Mouse (Mus musculus) heart, adult 2 months (tissue): ENCODE results near the gene Tsc22d4. TPM values are rescaled to one million over a fixed set of nuclear protein-coding genes. Genes with fewer than 3 reads are reported as not detected.
A peak's percentile ranks its signal among the peaks of the same experiment; 100 is the strongest.

Experiments used
- DNase-seq, 2 experiments: peaks; one replicate each; pipeline ENCODE4 v3.0.0; 2021
- H3K27ac ChIP-seq: fragments of 200-600 bp; 2 replicates; pipeline ENCODE4 v1.8.1; 2022
- H3K27me3 ChIP-seq: fragments of 200-500 bp; 2 replicates; pipeline ENCODE4 v1.6.1; 2012; ENCODE audit warnings: mild to moderate bottlenecking, low read length, inconsistent platforms, mixed read lengths; ENCODE audit not compliant: control insufficient read depth, insufficient read depth
- H3K36me3 ChIP-seq: fragments of 200-500 bp; 2 replicates; pipeline ENCODE4 v1.6.1; 2012; ENCODE audit warnings: low read length, inconsistent platforms; ENCODE audit not compliant: control insufficient read depth, insufficient read depth
- H3K4me1 ChIP-seq: fragments of 200-500 bp; 2 replicates; pipeline ENCODE4 v1.6.1; 2011; ENCODE audit warnings: low read length; ENCODE audit not compliant: control insufficient read depth, insufficient read depth
- H3K4me3 ChIP-seq: fragments of 200-600 bp; 2 replicates; pipeline ENCODE4 v1.8.1; 2022
- H3K79me2 ChIP-seq: fragments of 200-500 bp; replicated peaks from 2 replicates; pipeline ENCODE4 v1.6.1; 2012; ENCODE audit warnings: mild to moderate bottlenecking, inconsistent platforms, low read length, moderate library complexity, mixed read lengths; ENCODE audit not compliant: control insufficient read depth, insufficient read depth
- H3K9ac ChIP-seq: fragments of 200-500 bp; 2 replicates; pipeline ENCODE4 v1.6.1; 2012; ENCODE audit warnings: low read depth, mild to moderate bottlenecking, control low read depth, inconsistent platforms, low read length, mixed read lengths
- CTCF ChIP-seq: fragments of 200-600 bp; IDR thresholded peaks from 2 replicates; pipeline ENCODE4 v1.8.1; 2022; ENCODE audit warnings: antibody characterized with exemption, mild to moderate bottlenecking, moderate library complexity
- EP300 ChIP-seq: fragments of 200-500 bp; IDR thresholded peaks from 2 replicates; pipeline ENCODE4 v1.6.1; 2011; ENCODE audit warnings: low read depth, low read length, control low read depth; ENCODE audit not compliant: insufficient read depth
- POLR2A ChIP-seq: fragments of 200-500 bp; IDR thresholded peaks from 2 replicates; pipeline ENCODE4 v1.6.1; 2011; ENCODE audit warnings: mild to moderate bottlenecking, low read depth, low read length, control low read depth; ENCODE audit not compliant: insufficient read depth
- WGBS: fragments of 180-500 bp; shearing (Covaris S2); methylation state at CpG from one replicate; pipeline ENCODE4 v1.1.7; 2018; 5-methylcytosine and 5-hydroxymethylcytosine counted together
- intact Hi-C: fragments of 180-260 bp; cut with DNase I; formaldehyde crosslinking; loops from one replicate; pipeline ENCODE4 v1.15.1; 2025
- long read RNA-seq: library from polyadenylated mRNA; stranded (forward); transcript quantifications from one replicate; pipeline ENCODE4 v2.0.0, GENCODE M21; 2021
- polyA plus RNA-seq: library from polyadenylated mRNA; depleted of rRNA; stranded (reverse); fragments of >200 nt; gene quantifications from 2 replicates; pipeline ENCODE4 v1.2.3, GENCODE M21; 2012; rRNA removed
- total RNA-seq, 2 experiments: library from RNA; stranded (reverse); gene quantifications; 2 replicates each; pipeline ENCODE4 v1.2.3; 2021

Tsc22d4 gene
- 100 to 1,000 TPM; 254 to 258 TPM for total RNA-seq
- polyA plus RNA-seq, result 223 and 251 TPM in 2 replicates
- long read RNA-seq, transcript Tsc22d4-205 (3 exons, 790 nt), result minor isoform, 13 of 257 reads
- long read RNA-seq, transcript Tsc22d4-202 (5 exons, 3,983 nt), result major isoform, 163 of 257 reads
- long read RNA-seq, partial matches to known transcripts, result 38 of 257 reads
- long read RNA-seq, other reads (novel, unspliced or antisense), result 36 of 257 reads

DNA sequence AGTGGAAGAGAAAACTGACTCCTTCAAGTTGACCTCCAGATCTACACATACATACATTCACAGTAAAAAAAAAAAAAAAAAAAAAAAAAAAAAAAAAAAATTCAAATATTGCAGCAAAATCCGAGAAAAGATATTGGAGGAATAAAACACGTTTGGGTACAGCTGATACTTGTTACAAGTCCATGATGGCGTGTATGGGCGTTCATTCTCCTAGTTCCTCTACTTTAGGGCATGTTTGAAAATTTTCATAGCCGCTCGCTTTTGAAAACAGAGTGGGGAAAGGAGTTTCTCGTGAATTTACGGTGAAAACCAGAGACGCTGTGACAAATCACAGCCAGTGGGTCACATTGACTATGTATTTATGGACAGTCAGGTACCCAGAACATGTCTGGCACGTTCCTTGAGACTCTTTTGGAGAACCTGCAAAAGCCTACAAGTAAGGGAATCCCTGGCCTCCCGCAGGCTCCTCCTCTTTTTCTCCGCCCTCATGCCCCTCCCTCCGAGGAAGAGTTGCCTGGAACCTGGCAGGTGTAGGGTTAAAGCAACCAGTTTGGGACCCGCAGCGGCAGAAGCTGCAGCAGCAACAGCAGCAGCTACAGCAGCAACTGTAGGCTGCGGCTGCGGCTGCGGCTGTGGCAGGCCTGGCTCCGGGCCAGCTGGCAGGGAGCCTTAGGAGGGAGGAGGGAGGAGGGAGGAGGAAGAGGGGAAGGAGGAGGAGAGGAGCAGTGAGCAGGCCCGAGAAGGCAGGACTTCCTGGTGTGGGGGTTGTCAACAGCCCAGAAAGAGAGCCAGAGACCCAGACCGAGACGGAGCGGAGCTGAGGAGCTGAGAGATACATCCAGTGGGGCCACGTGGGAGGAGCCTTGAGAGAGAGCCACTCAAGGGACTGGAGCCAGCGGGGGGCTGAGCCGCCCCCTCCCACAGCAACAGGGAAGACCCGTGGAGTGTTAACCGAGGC is at the start of gene Tsc22d4:
TSS of gene Tsc22d4 (plus strand) at position 517 of the 958 bp plus-strand sequence.
- Histone ChIP-seq H3K36me3 (peaks cover 2% of the 10 kb centered on the region; the same call in 1 of the 2 replicates), H3K4me1 (peaks cover 6% of the 10 kb centered on the region), H3K4me3 (peak within 1 kb of the TSS; percentile 59), H3K27ac (peak within 1 kb of the TSS; percentile 99), H3K27me3 (no peaks in the 10 kb centered on the region), H3K9ac (peak within 1 kb of the TSS; percentile 87), H3K79me2 (no peaks in the 10 kb centered on the region)
- TF ChIP-seq POLR2A (peak; percentile 98), CTCF (no peak), EP300 (peak; percentile 94)
- WGBS, result 3% methylated on average over 28 of the region's 28 CpGs
- intact Hi-C loops, result loop anchor here (5.0 kb wide), 2 partner anchors 213 to 233 kb away; partner anchors contain the start of genes Epo and Gnb2
- DNase-seq, result peak; percentile 93 to 97

DNA sequence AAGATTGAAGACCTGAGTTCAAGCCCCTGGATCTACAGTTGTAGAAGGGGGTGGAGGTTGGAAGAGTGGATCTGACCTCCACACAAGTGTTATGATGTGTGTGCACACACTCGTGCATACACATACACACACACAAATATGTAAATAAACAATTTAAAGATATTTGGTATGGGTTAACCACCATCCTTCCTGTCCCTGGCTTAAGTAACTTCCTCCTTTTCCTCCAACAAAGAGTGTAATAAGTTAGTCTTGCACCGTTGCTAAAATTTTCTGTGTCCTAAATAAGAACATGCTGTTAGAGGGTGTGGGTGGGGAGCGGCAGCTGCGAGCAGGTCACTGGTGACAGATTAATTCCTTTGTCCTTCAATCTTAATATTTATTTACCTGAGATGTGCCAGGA is 49.6 kb upstream of the Tsc22d4 start:
- TF ChIP-seq POLR2A (no peak), CTCF (no peak)
- Histone ChIP-seq H3K27ac (no peak overlapping the region), H3K79me2 (no peaks in the 10 kb centered on the region), H3K27me3 (no peaks in the 10 kb centered on the region), H3K4me3 (no peak overlapping the region), H3K9ac (no peak overlapping the region), H3K36me3 (no peaks in the 10 kb centered on the region), H3K4me1 (no peaks in the 10 kb centered on the region)
- no peak for DNase-seq
- 56% methylated on average over 4 of the region's 4 CpGs for WGBS
- intact Hi-C loops, result no loop called here

DNA sequence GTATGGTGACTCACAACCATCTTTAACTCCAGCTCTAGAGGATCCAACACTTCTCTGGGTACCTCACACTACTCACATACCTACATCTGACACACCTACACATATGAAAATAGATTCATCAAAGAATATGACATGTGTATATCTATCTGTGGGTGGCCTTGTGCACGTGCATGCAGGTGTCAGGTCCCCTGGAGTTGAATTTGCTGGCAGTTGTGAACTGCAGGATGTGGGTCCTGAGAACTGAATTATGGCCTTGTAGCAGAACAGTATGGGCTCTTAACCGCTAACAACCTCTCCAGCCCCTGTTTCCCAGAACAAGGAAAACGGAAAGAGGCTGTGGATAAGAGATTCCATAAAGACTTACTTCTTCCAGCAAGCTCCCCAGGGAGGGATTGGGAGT is 46.5 kb upstream of the Tsc22d4 start:
- Histone ChIP-seq H3K79me2 (no peaks in the 10 kb centered on the region), H3K36me3 (no peaks in the 10 kb centered on the region), H3K4me1 (no peaks in the 10 kb centered on the region), H3K4me3 (no peak overlapping the region), H3K27me3 (no peaks in the 10 kb centered on the region), H3K9ac (no peak overlapping the region), H3K27ac (no peak overlapping the region)
- intact Hi-C loops, result no loop called here
- 45% methylated on average over 3 of the region's 3 CpGs for WGBS
- TF ChIP-seq EP300 (no peak), POLR2A (no peak), CTCF (no peak)
- DNase-seq, result no peak

DNA sequence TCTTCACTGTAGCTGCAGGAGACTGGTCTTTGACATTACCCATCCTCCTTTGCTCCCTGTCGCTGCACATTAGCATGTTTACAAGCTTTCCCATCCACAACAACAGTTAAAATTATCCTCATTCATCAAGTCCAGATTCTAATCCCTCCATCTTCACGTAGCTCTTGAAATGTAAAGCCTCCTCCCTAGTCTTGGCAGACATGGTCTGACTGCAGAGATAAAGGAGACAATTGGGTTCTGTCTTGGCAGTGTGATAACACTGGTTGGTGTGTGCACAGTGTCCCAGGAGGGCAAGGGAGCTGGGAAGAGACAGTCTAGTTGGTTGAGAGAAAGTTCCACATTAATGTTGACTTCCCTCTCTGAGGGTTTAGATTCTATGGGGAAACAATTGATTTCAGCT is 45.7 kb upstream of the Tsc22d4 start:
- intact Hi-C loops, result no loop called here

DNA sequence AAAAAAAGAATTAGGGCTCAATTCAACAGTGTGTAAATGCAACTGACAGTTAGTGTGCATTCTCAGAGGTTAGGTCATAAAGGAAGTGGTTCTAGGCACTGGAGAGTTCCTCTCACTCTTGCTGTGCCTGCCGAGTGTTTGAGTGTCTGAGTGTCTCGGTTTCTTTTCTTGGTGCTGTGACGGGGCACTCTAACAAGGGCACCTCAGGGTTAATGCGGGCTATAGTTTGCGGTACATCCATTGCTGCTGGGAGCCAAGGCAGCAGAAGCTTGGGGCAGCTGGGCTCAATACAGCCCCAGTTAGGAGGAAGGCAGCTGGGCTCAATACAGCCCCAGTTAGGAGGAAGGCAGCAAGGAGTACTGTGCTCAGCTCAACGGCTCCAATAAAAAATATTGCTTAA is 40.3 kb upstream of the Tsc22d4 start:
- H3K27me3 ChIP-seq, result no peaks in the 10 kb centered on the region
- WGBS, result 54% methylated on average over 6 of the region's 6 CpGs
- no peaks in the 10 kb centered on the region for H3K4me1 ChIP-seq
- H3K27ac ChIP-seq, result no peak overlapping the region
- TF ChIP-seq CTCF, result no peak
- TF ChIP-seq POLR2A, result no peak
- TF ChIP-seq EP300, result no peak
- intact Hi-C loops, result no loop called here
- DNase-seq, result peak in 1 of 2 experiments; percentile 20
- H3K4me3 ChIP-seq, result no peak overlapping the region
- H3K79me2 ChIP-seq, result no peaks in the 10 kb centered on the region
- no peak overlapping the region for H3K9ac ChIP-seq
- H3K36me3 ChIP-seq, result no peaks in the 10 kb centered on the region

More for the DNA sequence above, 45.7 kb upstream of the Tsc22d4 start:
- no peaks in the 10 kb centered on the region for H3K79me2 ChIP-seq
- no peak overlapping the region for H3K27ac ChIP-seq
- no peak overlapping the region for H3K4me3 ChIP-seq
- TF ChIP-seq CTCF (no peak), POLR2A (no peak), EP300 (no peak)
- DNase-seq, result no peak
- no peaks in the 10 kb centered on the region for H3K27me3 ChIP-seq
- no peaks in the 10 kb centered on the region for H3K4me1 ChIP-seq
- WGBS, result 41% methylated on average over 2 of the region's 2 CpGs
- no peak overlapping the region for H3K9ac ChIP-seq
- no peaks in the 10 kb centered on the region for H3K36me3 ChIP-seq
